Mouse (Mus musculus) heart, embryonic 11.5 days (tissue): ENCODE data around the gene Zswim1. TPM values are rescaled to one million over a fixed set of nuclear protein-coding genes. Genes with fewer than 3 reads are reported as not detected.

ENCODE experiments used
- ATAC-seq: fragments of 200-750 bp; cut with Nextera tagmentation; replicated peaks from 2 replicates; pipeline ENCODE4 v1.8.0; 2017; ENCODE audit warnings: moderate library complexity; ENCODE audit not compliant: insufficient number of reproducible peaks, low FRiP score, low TSS enrichment
- H3K27ac ChIP-seq: fragments of 300-500 bp; sonication (generic); 2 replicates; pipeline ENCODE4 v1.5.1; 2014; ENCODE audit warnings: mild to moderate bottlenecking, low read depth, low read length
- H3K27me3 ChIP-seq: fragments of 300-500 bp; sonication (generic); 2 replicates; pipeline ENCODE4 v1.6.1; 2014; ENCODE audit warnings: mild to moderate bottlenecking, low read length, mixed read lengths; ENCODE audit not compliant: control insufficient read depth, insufficient read depth
- H3K36me3 ChIP-seq: fragments of 300-500 bp; sonication (generic); 2 replicates; pipeline ENCODE4 v1.6.1; 2014; ENCODE audit warnings: mild to moderate bottlenecking, low read length, moderate library complexity, mixed read lengths; ENCODE audit not compliant: control insufficient read depth, insufficient read depth
- H3K4me1 ChIP-seq: fragments of 300-500 bp; sonication (generic); 2 replicates; pipeline ENCODE4 v1.6.1; 2014; ENCODE audit warnings: low read length; ENCODE audit not compliant: control insufficient read depth, insufficient read depth
- H3K4me2 ChIP-seq: fragments of 300-500 bp; sonication (generic); 2 replicates; pipeline ENCODE4 v1.6.1; 2014; ENCODE audit warnings: mild to moderate bottlenecking, moderate library complexity
- H3K4me3 ChIP-seq: fragments of 300-500 bp; sonication (generic); 2 replicates; pipeline ENCODE4 v1.5.1; 2014; ENCODE audit warnings: low read depth, low read length
- H3K9ac ChIP-seq: fragments of 300-500 bp; sonication (generic); 2 replicates; pipeline ENCODE4 v1.6.1; 2014; ENCODE audit warnings: mild to moderate bottlenecking, low read depth, low read length, moderate library complexity
- H3K9me3 ChIP-seq: fragments of 300-500 bp; sonication (generic); replicated peaks from 2 replicates; pipeline ENCODE4 v1.6.1; 2016; ENCODE audit warnings: low read length; ENCODE audit not compliant: control insufficient read depth
- WGBS: fragments of 180-500 bp; shearing (Covaris S2); extraction: QIAGEN DNeasy Blood & Tissue Kit; methylation state at CpG from one replicate; pipeline ENCODE4 v1.1.7; 2014; ENCODE audit not compliant: insufficient replicate concordance; 5-methylcytosine and 5-hydroxymethylcytosine counted together
- polyA plus RNA-seq: library from polyadenylated mRNA; unstranded; fragments of >200 nt; fragmentation: Nextera tagmentation; extraction: Ambion mirVana; gene quantifications from 2 replicates; pipeline ENCODE4 v1.2.1, GENCODE M21; 2014

Zswim1 gene
- polyA plus RNA-seq, 1 experiment from 2014 or later: 11.4 TPM

- Histone ChIP-seq H3K27me3 (no peaks in the 10 kb centered on the region), H3K4me3 (no peak overlapping the region), H3K4me1 (peaks cover 22% of the 10 kb centered on the region), H3K9me3 (no peaks in the 10 kb centered on the region), H3K36me3 (peaks cover 5% of the 10 kb centered on the region; the same call in 1 of the 2 replicates), H3K4me2 (no peak overlapping the region), H3K9ac (no peak overlapping the region), H3K27ac (no peak overlapping the region)
- whole genome bisulfite sequencing: 55% methylated on average over 4 of the region's 4 CpGs
- ATAC-seq: no peak
Measured at GRCm38 (mm10) chr2:164788411-164788810, 34.1 kb upstream of the Zswim1 start.

- H3K9ac ChIP-seq: no peak overlapping the region
- no peaks in the 10 kb centered on the region for H3K27me3 ChIP-seq
- peaks cover 11% of the 10 kb centered on the region; the same call in 1 of the 2 replicates for H3K36me3 ChIP-seq
- H3K4me1 ChIP-seq: 0 out of 2 replicates have a peak, but pooled peaks cover 19% of the 10 kb centered on the region
- no peak overlapping the region for H3K27ac ChIP-seq
- no peak overlapping the region for H3K4me3 ChIP-seq
- H3K4me2 ChIP-seq: no peak overlapping the region
- WGBS: 72% methylated on average over 4 of the region's 4 CpGs
- no peaks in the 10 kb centered on the region for H3K9me3 ChIP-seq
- ATAC-seq: no peak
Measured at GRCm38 (mm10) chr2:164790451-164790850, 32.0 kb upstream of the Zswim1 start.

DNA sequence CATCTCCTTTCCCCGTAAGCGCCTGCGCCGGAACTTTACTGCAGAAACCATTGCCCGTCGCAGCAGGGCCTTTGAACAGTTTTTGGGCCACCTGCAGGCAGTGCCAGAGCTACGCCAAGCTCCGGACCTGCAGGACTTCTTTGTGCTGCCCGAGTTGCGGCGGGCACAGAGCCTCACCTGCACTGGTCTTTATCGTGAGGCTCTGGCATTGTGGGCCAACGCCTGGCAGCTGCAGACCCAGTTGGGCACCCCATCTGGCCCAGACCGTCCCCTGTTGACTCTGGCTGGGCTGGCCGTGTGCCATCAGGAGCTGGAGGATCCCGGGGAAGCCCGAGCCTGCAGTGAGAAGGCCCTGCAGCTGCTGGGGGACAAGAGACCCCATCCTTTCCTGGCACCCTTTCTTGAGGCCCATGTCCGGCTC lies 30.6 kb upstream of the Zswim1 start:
- Histone ChIP-seq H3K4me1 (0 out of 2 replicates have a peak, but pooled peaks cover 17% of the 10 kb centered on the region), H3K4me3 (no peak overlapping the region), H3K9me3 (no peaks in the 10 kb centered on the region), H3K36me3 (peaks cover 13% of the 10 kb centered on the region; the same call in 1 of the 2 replicates), H3K27ac (no peak overlapping the region), H3K4me2 (no peak overlapping the region), H3K9ac (no peak overlapping the region), H3K27me3 (no peaks in the 10 kb centered on the region)
- no peak for ATAC-seq
- WGBS: 91% methylated on average over 18 of the region's 18 CpGs

DNA sequence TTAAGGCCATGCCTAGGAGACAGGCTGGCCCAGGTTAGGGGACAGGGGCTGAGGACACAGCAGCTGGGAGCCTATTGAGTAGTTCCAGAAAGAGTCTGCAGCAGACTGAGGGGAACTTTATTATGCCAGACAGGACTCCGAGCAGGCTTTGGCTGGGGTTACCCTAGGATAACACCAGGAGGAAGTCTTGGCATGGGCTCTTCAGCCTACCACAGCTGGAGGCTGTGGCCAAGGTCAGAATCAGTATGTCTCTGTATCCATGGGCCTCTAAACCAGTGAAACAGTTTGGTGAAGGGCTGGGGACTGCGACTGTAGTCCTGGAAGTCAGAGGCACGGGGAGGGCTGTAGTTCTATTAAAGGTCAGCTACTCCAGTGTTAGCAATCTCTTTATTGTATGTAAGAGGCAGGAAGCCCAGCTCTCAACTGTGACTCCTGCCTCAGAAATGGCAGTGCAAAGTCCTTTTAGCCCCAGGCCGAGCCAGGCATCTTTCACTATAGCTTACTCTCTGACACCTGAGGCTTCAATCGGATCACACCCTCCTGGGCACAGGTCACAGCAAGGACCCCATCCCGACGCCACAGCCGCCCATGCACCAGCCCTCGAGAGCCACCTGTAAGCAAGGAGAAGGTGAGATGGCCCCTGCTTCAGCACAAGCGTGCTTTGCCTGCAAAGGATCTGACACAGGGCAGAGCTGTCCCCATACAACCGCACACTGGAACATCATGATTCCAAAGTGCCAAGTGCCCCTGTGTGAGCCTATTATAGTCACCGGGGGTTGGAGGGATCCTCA lies 29.9 kb upstream of the Zswim1 start:
- Histone ChIP-seq H3K4me3 (no peak overlapping the region), H3K4me2 (no peak overlapping the region), H3K36me3 (peaks cover 16% of the 10 kb centered on the region; the same call in 1 of the 2 replicates), H3K27me3 (no peaks in the 10 kb centered on the region), H3K9ac (0 out of 2 replicates have a peak overlapping the region, but pooled peaks have one; percentile 46), H3K4me1 (0 out of 2 replicates have a peak, but pooled peaks cover 13% of the 10 kb centered on the region), H3K27ac (peak overlapping the region; percentile 74), H3K9me3 (no peaks in the 10 kb centered on the region)
- ATAC-seq: no peak
- WGBS: 88% methylated on average over 12 of the region's 12 CpGs

DNA sequence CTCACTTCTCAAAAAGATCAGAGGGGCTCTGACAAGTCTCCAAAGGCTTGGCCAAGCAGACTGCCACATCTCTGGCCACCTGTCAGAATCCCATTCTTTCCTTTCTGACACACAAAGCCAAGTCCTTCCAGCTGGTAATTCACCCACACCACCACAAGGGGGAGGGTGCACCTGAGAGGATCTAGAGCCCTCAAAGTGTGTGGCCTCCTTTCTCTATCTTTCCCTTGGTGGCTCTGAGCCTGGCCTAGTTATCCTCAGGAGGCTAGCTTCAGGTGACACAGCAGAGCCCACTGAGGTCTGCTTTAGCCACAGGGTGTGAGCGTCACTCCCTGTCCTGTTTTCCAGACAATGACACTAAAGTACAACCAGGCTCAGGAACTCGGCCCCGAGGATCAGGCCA lies 29.2 kb upstream of the Zswim1 start:
- Histone ChIP-seq H3K4me1 (0 out of 2 replicates have a peak, but pooled peaks cover 13% of the 10 kb centered on the region), H3K4me2 (no peak overlapping the region), H3K36me3 (peaks cover 18% of the 10 kb centered on the region; the same call in 1 of the 2 replicates), H3K27me3 (no peaks in the 10 kb centered on the region), H3K4me3 (no peak overlapping the region), H3K9me3 (no peaks in the 10 kb centered on the region), H3K27ac (peak overlapping the region; percentile 74), H3K9ac (peak overlapping the region; percentile 46; the same call in 1 of the 2 replicates)
- 54% methylated on average over 3 of the region's 3 CpGs for WGBS
- no peak for ATAC-seq

DNA sequence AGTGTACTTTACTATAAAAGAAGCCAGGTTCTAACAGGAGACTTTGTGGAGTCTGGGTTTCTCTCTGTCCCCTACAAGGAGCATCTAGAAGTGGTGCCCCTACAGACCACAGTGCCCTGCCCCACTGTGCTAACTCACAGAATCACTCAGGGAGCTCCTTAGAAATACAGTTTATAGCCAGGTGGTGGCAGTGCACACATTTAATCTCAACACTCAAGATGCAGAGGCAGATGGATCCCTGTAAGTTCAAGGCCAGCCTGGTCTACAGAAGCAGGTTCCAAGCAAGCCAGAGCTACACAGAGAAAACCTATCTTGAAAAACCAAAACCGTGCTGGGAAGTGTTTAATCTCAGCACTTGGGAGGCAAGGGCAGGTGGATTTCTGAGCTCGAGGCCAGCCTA lies 28.7 kb upstream of the Zswim1 start:
- WGBS: 88% methylated on average over 2 of the region's 2 CpGs
- Histone ChIP-seq H3K4me3 (no peak overlapping the region), H3K36me3 (peaks cover 18% of the 10 kb centered on the region; the same call in 1 of the 2 replicates), H3K27ac (peak overlapping the region; percentile 74; the same call in 1 of the 2 replicates), H3K27me3 (no peaks in the 10 kb centered on the region), H3K4me1 (0 out of 2 replicates have a peak, but pooled peaks cover 7% of the 10 kb centered on the region), H3K4me2 (no peak overlapping the region), H3K9me3 (no peaks in the 10 kb centered on the region), H3K9ac (no peak overlapping the region)
- ATAC-seq: no peak

DNA sequence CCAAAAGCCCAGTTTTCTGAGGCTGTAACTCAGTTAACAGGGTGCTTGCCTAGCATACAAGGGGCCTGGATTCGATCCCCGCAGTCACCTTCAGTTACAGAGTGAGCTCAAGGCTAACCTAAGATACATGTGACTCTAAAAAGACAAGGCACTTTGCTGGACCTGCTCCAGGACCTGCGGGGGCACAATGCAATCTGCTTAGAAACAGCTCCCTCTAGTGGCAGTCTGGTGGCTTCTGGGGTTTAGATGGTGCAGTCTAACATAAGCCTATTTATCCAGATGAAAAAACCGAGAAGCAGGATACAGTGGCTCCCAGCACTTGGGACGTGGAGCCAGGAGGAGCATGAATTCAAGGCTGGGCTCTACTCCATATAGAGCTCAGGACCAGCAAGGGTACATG lies 28.2 kb upstream of the Zswim1 start:
- Histone ChIP-seq H3K4me2 (no peak overlapping the region), H3K27ac (no peak overlapping the region), H3K36me3 (peaks cover 18% of the 10 kb centered on the region; the same call in 1 of the 2 replicates), H3K27me3 (no peaks in the 10 kb centered on the region), H3K9ac (no peak overlapping the region), H3K4me3 (no peak overlapping the region), H3K9me3 (no peaks in the 10 kb centered on the region), H3K4me1 (0 out of 2 replicates have a peak, but pooled peaks cover 7% of the 10 kb centered on the region)
- no peak; the same call in 1 of the 2 replicates for ATAC-seq
- WGBS: 37% methylated on average over 5 of the region's 5 CpGs

DNA sequence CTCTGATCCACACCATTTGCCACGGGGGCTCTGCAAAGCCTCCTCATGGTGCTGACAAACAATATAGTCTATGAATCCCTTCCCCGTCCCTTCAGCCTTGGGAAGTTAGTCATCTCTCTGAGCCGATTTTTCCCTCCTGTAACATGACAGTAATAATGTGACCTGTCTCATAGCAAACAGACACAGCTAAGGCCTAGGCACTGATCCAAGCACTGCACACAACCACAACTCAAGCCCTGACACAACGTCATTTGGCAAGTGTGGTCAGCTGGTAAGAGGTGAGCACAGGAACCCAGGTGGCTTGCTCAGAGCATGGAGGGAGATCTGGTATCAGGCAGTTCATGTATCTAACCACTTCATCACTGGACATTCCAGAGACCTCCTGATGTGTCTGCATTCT lies 26.6 kb upstream of the Zswim1 start:
- H3K4me3 ChIP-seq: no peak overlapping the region
- H3K9ac ChIP-seq: no peak overlapping the region
- ATAC-seq: no peak
- H3K4me2 ChIP-seq: no peak overlapping the region
- H3K36me3 ChIP-seq: peaks cover 20% of the 10 kb centered on the region; the same call in 1 of the 2 replicates
- no peak overlapping the region for H3K27ac ChIP-seq
- no peaks in the 10 kb centered on the region for H3K9me3 ChIP-seq
- WGBS: 77% methylated on average over 4 of the region's 4 CpGs
- H3K27me3 ChIP-seq: no peaks in the 10 kb centered on the region
- 0 out of 2 replicates have a peak, but pooled peaks cover 7% of the 10 kb centered on the region for H3K4me1 ChIP-seq
